Mouse (Mus musculus): Measurements from ENCODE around the gene Cacnb2. TPM values are rescaled to one million over a fixed set of nuclear protein-coding genes. Genes with fewer than 3 reads are reported as not detected.

The Cacnb2 gene
- total RNA-seq, 2 experiments from 2014 or later: 66.3 to 74.0 TPM

DNA sequence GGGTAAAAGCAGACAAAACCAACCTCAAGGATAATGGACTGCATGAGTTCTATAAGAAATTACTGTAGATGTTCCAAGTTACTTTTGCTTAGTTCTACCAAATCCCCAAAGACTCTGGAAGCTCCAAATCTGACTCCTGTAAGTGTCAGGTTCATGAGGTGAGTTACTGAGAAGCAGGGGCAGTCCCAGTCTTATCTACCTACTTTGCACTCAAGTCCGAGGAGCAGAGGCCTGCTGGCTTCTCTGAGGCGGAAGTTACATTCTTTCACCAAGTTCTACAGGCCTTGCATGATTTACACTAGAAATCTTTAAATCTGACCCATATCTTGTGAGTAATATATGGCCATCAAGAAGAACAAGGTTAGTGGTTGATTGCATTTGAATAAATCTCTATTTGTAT is 329.1 kb downstream of the Cacnb2 start:
- DNase-seq: no peak
- intact Hi-C loops (cut with DNase I): loop anchor here (5.0 kb wide), 1 partner anchor 100 kb away; no protein-coding TSS in a partner anchor

- peak in 1 of 2 experiments; percentile 12 for DNase-seq
- intact Hi-C loops (cut with DNase I): no loop called here
Observed at GRCm38 (mm10) chr2:14936492-14936891, 333.6 kb downstream of the Cacnb2 start.

GRCm38 (mm10) chr2:14942261-14942660 is 339.4 kb downstream of the Cacnb2 start:
- DNase-seq: no peak
- intact Hi-C loops (cut with DNase I): no loop called here

DNA sequence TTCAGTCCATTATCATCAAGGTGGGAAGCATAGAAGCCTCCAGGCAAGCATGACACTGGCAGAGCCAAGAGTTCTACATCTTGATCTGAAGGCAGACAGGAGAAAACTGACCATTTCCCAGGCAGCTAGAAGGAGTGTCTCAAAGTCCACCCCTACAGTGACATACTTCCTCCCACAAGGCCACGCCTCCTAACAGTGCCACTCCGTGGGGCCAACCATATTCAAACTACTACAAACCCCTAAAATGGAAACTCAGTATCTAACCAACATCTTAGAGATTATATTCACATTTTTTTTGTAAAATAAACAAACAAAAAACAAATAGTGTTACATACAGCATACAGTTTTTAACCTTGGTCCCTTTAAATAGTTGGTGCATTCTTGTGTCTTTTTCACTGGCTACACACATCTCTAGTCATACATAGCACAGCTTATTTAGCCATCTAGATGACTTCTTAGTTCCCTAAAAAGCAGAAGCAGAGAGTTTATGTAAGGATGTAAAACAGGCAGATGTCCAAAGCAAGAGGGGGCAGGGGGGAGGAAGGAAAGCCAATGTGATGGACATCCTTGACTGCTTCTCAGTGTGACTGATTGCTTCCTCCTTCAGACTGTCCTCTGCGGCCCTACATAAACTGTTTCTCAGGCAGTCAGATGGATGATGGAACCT is 340.9 kb downstream of the Cacnb2 start:
- no peak for DNase-seq

DNA sequence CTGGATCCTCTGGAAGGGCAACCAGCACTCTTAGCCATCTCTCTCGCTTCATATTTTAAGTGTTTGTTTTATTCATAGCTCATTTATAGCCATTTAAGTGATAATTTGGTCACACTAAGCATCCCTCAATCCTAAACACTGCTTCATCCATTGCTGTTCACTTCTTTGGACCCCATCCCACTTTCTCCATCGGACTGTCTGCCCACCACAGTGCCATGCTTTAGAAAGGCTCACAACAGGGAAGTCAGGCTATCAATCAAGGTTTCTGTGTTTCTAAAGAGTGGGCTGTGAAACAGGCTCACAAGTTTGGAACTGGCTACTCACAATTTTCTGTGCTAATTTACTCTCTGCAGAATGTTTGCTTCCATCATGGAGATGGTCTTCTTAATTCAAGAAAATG is 350.2 kb downstream of the Cacnb2 start:
- intact Hi-C loops (cut with DNase I): loop anchor here (10.0 kb wide), 1 partner anchor 238 kb away; no protein-coding TSS in a partner anchor
- no peak for DNase-seq

More for the DNA sequence above, 340.9 kb downstream of the Cacnb2 start:
- intact Hi-C loops (cut with DNase I): no loop called here

GRCm38 (mm10) chr2:14960963-14961488 is 358.1 kb downstream of the Cacnb2 start:
- intact Hi-C loops (cut with DNase I): no loop called here
- DNase-seq: no peak

GRCm38 (mm10) chr2:14961493-14961892 is 358.6 kb downstream of the Cacnb2 start:
- DNase-seq: no peak
- intact Hi-C loops (cut with DNase I): no loop called here

DNA sequence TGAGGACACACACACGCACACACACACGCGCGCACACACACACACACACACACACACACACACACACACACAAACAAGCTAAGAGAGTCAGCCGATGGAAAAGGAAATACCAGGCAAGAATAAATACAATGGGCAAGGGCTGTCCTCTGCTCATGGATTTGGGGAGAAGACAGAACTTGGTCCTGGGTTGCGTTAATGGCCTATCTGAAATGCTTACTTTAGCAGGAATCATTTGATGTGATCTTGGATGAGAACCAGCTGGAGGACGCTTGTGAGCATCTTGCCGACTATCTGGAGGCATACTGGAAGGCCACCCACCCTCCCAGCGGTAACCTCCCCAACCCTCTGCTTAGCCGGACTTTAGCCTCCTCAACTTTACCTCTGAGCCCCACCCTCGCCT is 381.1 kb downstream of the Cacnb2 start:
- no peak for DNase-seq
- intact Hi-C loops (cut with DNase I): no loop called here

- no peak for DNase-seq
- intact Hi-C loops (cut with DNase I): no loop called here
Observed at GRCm38 (mm10) chr2:14988451-14988850, 385.6 kb downstream of the Cacnb2 start.

DNA sequence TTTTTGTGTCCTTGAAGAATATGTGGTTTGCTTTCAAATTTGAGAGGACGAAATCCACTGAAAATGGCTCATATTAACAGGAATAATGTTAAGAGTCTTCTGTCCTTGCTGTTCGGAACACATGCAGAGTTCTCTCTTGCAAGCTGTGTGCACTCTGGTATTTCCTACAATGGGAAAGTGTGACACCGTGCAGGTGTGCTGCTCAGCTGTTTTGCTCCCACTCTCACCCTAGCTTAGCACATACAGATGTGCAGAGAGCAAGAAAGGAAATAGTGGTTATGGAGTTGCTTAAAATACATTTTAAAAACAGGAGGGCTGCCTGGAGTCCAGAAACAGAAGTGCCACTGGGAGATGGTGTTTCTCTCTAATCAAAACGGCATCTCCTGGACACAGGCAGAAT is 386.5 kb downstream of the Cacnb2 start:
- intact Hi-C loops (cut with DNase I): no loop called here
- DNase-seq: no peak

DNA sequence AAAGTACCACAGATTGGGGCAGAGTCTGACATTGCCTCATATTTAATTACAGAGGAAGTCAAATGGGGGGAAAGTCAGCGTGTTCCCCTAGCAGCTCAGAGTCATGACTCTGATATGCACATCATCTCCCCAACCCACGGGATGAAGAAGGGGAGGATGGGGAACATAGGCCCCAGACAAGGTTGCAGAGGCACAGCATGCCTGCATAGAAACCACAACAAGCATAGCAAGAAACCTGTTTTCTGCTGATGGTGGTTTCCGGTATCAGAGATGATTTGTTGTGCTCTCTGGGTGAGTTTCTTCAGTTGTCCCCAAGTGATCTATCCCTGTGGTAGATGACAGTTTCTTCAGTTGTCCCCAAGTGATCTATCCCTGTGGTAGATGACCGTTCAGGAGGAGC is 389.6 kb downstream of the Cacnb2 start:
- no peak for DNase-seq
- intact Hi-C loops (cut with DNase I): no loop called here

DNA sequence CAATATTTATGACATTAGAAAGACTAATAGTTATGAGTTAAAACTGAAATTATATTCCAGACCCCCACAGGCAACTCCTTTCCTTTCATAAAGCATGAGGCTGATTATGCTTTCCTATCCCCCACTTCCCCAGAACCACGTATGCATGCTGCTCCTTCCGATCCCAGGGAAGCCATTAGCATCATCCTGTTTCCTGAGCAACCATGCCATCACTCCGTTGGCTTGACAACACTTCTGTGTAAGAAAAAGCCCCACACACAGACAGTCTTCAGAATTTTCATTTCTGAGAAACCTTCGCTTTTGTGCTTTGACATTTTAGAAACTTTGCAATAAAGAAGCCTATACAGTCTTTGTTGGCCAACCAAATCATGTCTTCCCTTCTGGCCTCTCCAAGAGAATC is 393.1 kb downstream of the Cacnb2 start:
- intact Hi-C loops (cut with DNase I): no loop called here
- no peak for DNase-seq

DNA sequence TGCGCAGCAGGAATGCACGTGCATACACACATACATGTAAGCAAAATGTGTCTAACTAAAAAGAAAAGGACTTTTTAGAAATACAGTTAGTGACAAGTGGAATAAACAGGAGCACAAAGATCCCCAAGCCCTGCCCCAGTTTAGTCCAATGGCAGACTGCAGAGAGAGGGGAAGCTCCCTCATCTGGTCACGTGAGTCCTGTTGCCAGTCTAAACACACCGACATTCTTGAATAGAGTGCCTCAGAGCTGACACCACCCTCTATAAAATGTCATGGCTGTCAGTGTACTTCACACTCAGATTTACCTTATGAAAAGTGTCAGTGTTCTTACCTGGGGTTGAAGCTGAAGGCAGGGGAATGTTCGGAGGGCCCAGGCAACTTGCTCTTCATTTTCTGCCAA is 394.9 kb downstream of the Cacnb2 start:
- no peak for DNase-seq
- intact Hi-C loops (cut with DNase I): no loop called here

DNA sequence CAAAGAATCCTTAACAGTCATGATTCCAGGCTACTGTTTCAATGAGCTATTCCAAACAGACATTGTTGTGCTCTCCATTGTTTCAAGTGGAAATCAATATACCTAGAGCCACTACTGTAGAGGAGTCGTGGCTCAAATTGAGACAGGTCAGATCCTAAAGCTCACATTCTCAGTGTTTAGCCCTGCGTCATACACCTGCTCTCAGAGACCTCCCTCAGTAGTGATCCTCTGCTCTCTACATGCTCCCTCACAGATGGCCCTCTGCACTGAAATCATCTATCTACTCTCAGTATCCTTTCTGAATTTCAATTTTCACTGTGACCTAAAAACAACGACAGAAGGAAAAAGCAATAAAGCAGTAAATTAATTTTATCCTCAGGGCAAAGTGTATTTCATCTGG is 404.6 kb downstream of the Cacnb2 start:
- no peak for DNase-seq
- intact Hi-C loops (cut with DNase I): no loop called here

GRCm38 (mm10) chr2:15008072-15008471 is 405.2 kb downstream of the Cacnb2 start:
- DNase-seq: no peak
- intact Hi-C loops (cut with DNase I): no loop called here

GRCm38 (mm10) chr2:15026817-15027216 is 423.9 kb downstream of the Cacnb2 start:
- intact Hi-C loops (cut with DNase I): no loop called here
- no peak for DNase-seq

GRCm38 (mm10) chr2:15027816-15028215 is 424.9 kb downstream of the Cacnb2 start:
- intact Hi-C loops (cut with DNase I): no loop called here
- no peak for DNase-seq

Other genes starting within 250 kb of the Cacnb2 start
- gene Slc39a12, start 214.8 kb upstream of the Cacnb2 start, total RNA-seq (2021): under 1 TPM in 1 of 2 experiments, not detected in 1; 0.14 TPM